Mouse (Mus musculus) megakaryocyte, embryonic 14.5 days (primary cell): ENCODE data around the gene Phf3. TPM values are rescaled to one million over a fixed set of nuclear protein-coding genes. Genes with fewer than 3 reads are reported as not detected.
A peak's percentile ranks its signal among the peaks of the same experiment; 100 is the strongest.

Experiments
- H3K27me3 ChIP-seq: replicated peaks from 2 replicates; pipeline ENCODE3; 2012; ENCODE audit warnings: inconsistent platforms
- H3K36me3 ChIP-seq: replicated peaks from 2 replicates; pipeline ENCODE3; 2012; ENCODE audit warnings: low read length, inconsistent platforms, mixed read lengths
- H3K4me1 ChIP-seq: 2 replicates; pipeline ENCODE4 v1.6.1; 2012; ENCODE audit warnings: inconsistent platforms
- H3K4me3 ChIP-seq: replicated peaks from 2 replicates; pipeline ENCODE3; 2012; ENCODE audit warnings: moderate library complexity, mild to moderate bottlenecking, inconsistent platforms
- H3K9me3 ChIP-seq: 2 replicates; pipeline ENCODE4 v1.6.1; 2012; ENCODE audit warnings: inconsistent platforms
- FLI1 ChIP-seq: IDR thresholded peaks from 2 replicates; pipeline ENCODE4 v1.6.1; 2012; ENCODE audit warnings: low read length, inconsistent platforms, mixed read lengths
- GATA1 ChIP-seq: IDR thresholded peaks from 3 replicates; pipeline ENCODE4 v1.6.1; 2012; ENCODE audit warnings: mixed read lengths, low read length, inconsistent platforms, borderline replicate concordance
- polyA plus RNA-seq: library from polyadenylated mRNA; stranded (reverse); fragments of >175 nt; gene quantifications from 2 replicates; pipeline ENCODE4 v1.2.3, GENCODE M21; 2012; ENCODE audit warnings: low replicate concordance; ENCODE audit not compliant: insufficient read depth

Phf3 gene
- polyA plus RNA-seq, 1 experiment, result 10.6 TPM

DNA sequence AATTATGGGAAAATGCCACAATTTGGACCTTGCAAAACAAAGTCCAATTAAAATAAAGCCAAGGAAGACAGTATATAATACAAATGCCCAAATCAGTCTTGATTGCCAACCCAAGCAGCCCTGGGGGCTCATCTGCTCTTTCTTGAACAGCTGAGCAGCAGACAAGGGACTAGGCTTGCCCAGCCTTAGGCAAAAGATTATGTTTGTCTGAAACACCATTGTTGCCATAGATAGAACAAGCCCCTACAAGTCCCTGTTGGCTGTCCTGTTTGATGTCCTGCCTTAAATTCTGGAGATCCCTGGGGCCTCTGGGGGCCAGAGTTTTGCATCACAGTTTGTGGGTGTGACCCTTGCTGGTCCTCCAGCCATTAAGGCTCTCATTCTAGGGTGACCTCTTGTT lies 2.0 kb upstream of the Phf3 start:
- no peaks in the 10 kb centered on the region for H3K36me3 ChIP-seq
- H3K27me3 ChIP-seq, result no peaks in the 10 kb centered on the region
- no peaks in the 10 kb centered on the region for H3K9me3 ChIP-seq
- H3K4me3 ChIP-seq, result no peak overlapping the region
- TF ChIP-seq GATA1, result no peak
- no peak for TF ChIP-seq FLI1
- H3K4me1 ChIP-seq, result peaks cover 29% of the 10 kb centered on the region

- TF ChIP-seq FLI1 (no peak), GATA1 (no peak)
- Histone ChIP-seq H3K36me3 (no peaks in the 10 kb centered on the region), H3K4me3 (peak overlapping the region; percentile 98), H3K4me1 (peaks cover 38% of the 10 kb centered on the region), H3K27me3 (no peaks in the 10 kb centered on the region), H3K9me3 (no peaks in the 10 kb centered on the region)
These were observed 775 bp upstream of the Phf3 start for GRCm38 (mm10) chr1:30874261-30875131.

- no peaks in the 10 kb centered on the region for H3K9me3 ChIP-seq
- peaks cover 47% of the 10 kb centered on the region for H3K4me1 ChIP-seq
- H3K4me3 ChIP-seq, result peak overlapping the region; percentile 98
- no peaks in the 10 kb centered on the region for H3K27me3 ChIP-seq
- no peaks in the 10 kb centered on the region for H3K36me3 ChIP-seq
- TF ChIP-seq GATA1 (no peak), FLI1 (no peak)
These were observed 733 bp downstream of the Phf3 start for GRCm38 (mm10) chr1:30872836-30873540.

DNA sequence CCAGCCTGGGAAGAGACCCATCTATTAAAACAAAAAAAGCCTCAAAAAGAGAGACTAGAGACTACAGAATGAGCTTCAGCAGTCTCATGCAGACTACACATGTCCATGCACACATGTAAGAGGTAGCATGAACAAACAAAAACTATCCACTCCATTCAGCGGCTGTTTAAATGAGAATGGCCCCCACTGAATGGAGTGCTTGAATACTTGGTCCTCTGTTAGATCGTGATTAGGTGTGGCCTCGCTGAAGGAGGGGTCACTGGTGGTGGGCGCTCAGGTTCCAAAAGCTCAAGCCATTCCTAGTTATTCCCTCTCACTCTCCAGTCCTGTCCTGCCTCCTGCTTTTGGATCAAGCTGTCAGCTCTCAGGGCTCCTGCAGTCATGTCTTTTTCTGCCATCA lies 5.9 kb downstream of the Phf3 start:
- Histone ChIP-seq H3K4me3 (no peak overlapping the region), H3K36me3 (peaks cover 6% of the 10 kb centered on the region), H3K4me1 (peaks cover 31% of the 10 kb centered on the region), H3K27me3 (no peaks in the 10 kb centered on the region), H3K9me3 (no peaks in the 10 kb centered on the region)
- TF ChIP-seq GATA1 (no peak), FLI1 (no peak)

DNA sequence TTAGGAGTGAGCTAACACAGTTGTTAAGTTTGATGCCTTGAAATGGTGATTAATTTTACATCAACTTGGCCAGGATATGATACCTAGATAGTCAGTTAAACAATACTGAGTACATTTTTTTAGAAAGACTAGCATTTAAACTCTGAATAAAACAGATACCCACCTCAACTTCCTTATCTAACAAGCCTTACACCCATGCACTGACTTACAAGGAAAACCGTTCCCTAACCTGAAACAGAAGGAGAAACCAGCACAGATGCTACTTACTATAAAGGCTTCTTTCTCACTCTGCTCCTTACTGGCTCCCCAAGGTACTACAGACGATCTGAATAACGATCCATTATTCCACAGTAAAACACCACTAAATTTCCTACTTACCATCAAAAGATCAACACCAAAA lies 21.2 kb downstream of the Phf3 start:
- no peak overlapping the region for H3K4me3 ChIP-seq
- H3K36me3 ChIP-seq, result peaks cover 41% of the 10 kb centered on the region
- H3K27me3 ChIP-seq, result no peaks in the 10 kb centered on the region
- no peaks in the 10 kb centered on the region for H3K9me3 ChIP-seq
- TF ChIP-seq GATA1 (no peak), FLI1 (no peak)
- peaks cover 28% of the 10 kb centered on the region for H3K4me1 ChIP-seq

DNA sequence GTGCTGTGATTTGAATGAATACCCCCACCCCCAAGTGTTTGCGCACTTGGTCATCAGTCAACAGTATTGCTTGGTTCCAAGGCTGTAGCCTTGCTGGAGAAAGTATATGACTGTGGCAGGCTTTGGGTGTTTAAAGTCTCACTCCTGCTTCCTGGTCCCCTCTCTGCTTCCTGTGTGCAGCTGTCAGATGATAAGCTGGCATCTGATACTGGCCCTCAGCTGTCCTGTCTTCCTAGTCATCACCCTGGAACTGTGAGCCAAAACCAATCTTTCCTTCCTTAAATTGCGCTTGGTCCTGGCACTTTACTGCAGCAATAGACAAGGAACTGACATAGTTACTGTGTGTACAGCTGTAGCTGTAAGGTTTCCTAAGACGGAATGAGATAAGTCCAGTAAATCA lies 21.8 kb downstream of the Phf3 start:
- Histone ChIP-seq H3K27me3 (no peaks in the 10 kb centered on the region), H3K4me3 (peak overlapping the region; percentile 28), H3K4me1 (peaks cover 33% of the 10 kb centered on the region), H3K36me3 (peaks cover 47% of the 10 kb centered on the region), H3K9me3 (no peaks in the 10 kb centered on the region)
- TF ChIP-seq FLI1 (no peak), GATA1 (no peak)

- H3K36me3 ChIP-seq, result peaks cover 51% of the 10 kb centered on the region
- no peaks in the 10 kb centered on the region for H3K27me3 ChIP-seq
- TF ChIP-seq FLI1, result no peak
- TF ChIP-seq GATA1, result no peak
- H3K9me3 ChIP-seq, result no peaks in the 10 kb centered on the region
- peaks cover 34% of the 10 kb centered on the region for H3K4me1 ChIP-seq
- no peak overlapping the region for H3K4me3 ChIP-seq
These were observed 22.8 kb downstream of the Phf3 start for GRCm38 (mm10) chr1:30850906-30851305.

DNA sequence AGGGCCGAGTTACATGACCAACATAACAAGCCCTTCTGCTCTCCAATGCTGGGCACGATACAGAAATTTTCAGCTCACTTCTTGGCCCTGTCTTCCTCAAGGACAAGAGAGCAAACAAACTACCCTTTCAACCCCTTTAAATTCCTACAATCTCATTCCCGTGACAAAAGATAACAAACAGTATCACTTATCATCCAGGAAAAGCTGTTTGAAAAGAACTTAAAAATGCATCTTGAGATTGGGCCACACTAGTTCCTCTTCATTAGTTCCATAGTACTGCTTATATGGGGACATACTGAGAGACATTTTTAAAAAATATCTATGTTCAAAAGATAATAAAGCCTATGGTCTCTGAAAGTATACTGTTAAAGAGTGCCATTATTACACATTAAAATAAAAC lies 23.8 kb downstream of the Phf3 start:
- TF ChIP-seq GATA1, result no peak
- TF ChIP-seq FLI1, result no peak
- H3K36me3 ChIP-seq, result peaks cover 56% of the 10 kb centered on the region

DNA sequence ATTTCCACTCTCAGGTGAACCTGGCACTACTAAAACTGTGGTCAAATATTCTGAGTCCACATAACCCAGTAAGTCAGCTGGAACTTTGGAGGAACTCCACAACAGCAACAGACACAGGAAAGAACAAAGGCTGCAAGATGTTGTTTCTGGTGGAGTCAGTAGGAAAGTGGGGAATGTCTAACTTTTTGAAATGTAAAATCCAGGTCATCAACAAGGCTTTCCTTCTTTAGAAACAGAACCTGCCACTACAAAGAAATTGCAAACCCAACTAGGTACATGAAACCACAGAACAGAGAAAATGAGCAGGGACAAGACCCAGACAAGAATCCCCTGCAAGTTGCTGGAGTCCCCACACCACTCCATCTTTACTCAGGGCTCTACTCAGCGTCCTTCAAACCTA lies 26.0 kb downstream of the Phf3 start:
- Histone ChIP-seq H3K27me3 (no peaks in the 10 kb centered on the region), H3K4me3 (no peak overlapping the region), H3K9me3 (no peaks in the 10 kb centered on the region), H3K4me1 (peaks cover 33% of the 10 kb centered on the region), H3K36me3 (peaks cover 50% of the 10 kb centered on the region)
- no peak for TF ChIP-seq FLI1
- no peak for TF ChIP-seq GATA1

More for the DNA sequence above, 23.8 kb downstream of the Phf3 start:
- Histone ChIP-seq H3K9me3 (no peaks in the 10 kb centered on the region), H3K27me3 (no peaks in the 10 kb centered on the region), H3K4me3 (no peak overlapping the region), H3K4me1 (peaks cover 39% of the 10 kb centered on the region)

DNA sequence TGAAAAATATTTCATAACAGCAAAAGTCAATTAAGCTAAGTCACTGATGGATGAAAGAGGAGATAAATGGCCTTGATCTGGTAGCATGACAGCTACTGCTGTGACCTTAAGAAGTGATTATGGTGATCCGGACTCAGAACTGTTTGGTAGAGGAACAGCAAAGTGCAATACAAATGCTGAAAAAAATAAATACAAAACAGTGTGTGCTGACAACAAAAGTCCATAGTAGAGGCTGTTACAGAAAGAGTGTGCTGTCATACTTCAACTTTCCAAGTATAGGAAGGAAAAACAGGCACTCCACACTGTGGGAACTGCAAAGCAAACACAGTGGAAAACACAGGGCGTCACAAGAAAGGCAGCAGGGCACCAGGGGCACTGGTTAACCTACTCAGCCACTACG lies 34.1 kb downstream of the Phf3 start:
- Histone ChIP-seq H3K9me3 (no peaks in the 10 kb centered on the region), H3K4me1 (peaks cover 20% of the 10 kb centered on the region), H3K36me3 (peaks cover 59% of the 10 kb centered on the region), H3K27me3 (no peaks in the 10 kb centered on the region), H3K4me3 (no peak overlapping the region)
- TF ChIP-seq FLI1, result no peak
